Mouse (Mus musculus) CD4-positive helper T cell, adult 2 months (primary cell): ENCODE results near the gene Slc15a1.
"Not testable (repeated sequence)": the region's sequence is repeated elsewhere in the genome, so short reads cannot be mapped to it uniquely, and the experiment has no call there.

Experiments used
- DNase-seq: peaks from one replicate; pipeline ENCODE4 v3.0.0-alpha.2; 2012; ENCODE audit warnings: low read depth, missing footprints, low spot score

The Slc15a1 gene

GRCm38 (mm10) chr14:121413726-121414125, 91.3 kb downstream of the Slc15a1 start:
- DNase-seq, result not testable (repeated sequence)
